Mouse (Mus musculus) cerebellum, adult 18-20 months (tissue): ENCODE measurements at regions not wholly inside any gene's neighbourhood (a gene's known extent, or its start where the extent isn't known, plus 50 kb on each side); places are given as distances from the start of the nearest gene placed in this dataset.

Experiments
- DNase-seq, 2 experiments: peaks; one replicate each; pipeline ENCODE4 v3.0.0; 2021

- no peak for DNase-seq
Observed at GRCm38 (mm10) chr7:115192992-115193761, 449.7 kb downstream of the Insc start.

- no peak for DNase-seq
Observed at GRCm38 (mm10) chr7:115204916-115205315, 461.4 kb downstream of the Insc start.

- no peak for DNase-seq
Observed at GRCm38 (mm10) chr7:115206479-115207134, 463.1 kb downstream of the Insc start.

GRCm38 (mm10) chr7:115208781-115209180 is 465.3 kb downstream of the Insc start:
- DNase-seq: no peak

GRCm38 (mm10) chr7:115210012-115210411 is 466.5 kb downstream of the Insc start:
- DNase-seq: no peak

GRCm38 (mm10) chr7:115216838-115217237 is 473.3 kb downstream of the Insc start:
- peak; percentile 66 to 74 for DNase-seq

- DNase-seq: peak in 1 of 2 experiments; percentile 5
Observed at GRCm38 (mm10) chr7:115217255-115217654, 473.8 kb downstream of the Insc start.

GRCm38 (mm10) chr7:115217712-115218111 is 474.2 kb downstream of the Insc start:
- DNase-seq: no peak

- no peak for DNase-seq
Observed at GRCm38 (mm10) chr7:115218596-115219180, 475.2 kb downstream of the Insc start.

- DNase-seq: no peak
Observed at GRCm38 (mm10) chr7:115222642-115223041, 479.1 kb downstream of the Insc start.

- no peak for DNase-seq
Observed at GRCm38 (mm10) chr7:115230525-115230924, 487.0 kb downstream of the Insc start.

GRCm38 (mm10) chr7:115233850-115234436 is 490.4 kb downstream of the Insc start:
- no peak for DNase-seq

GRCm38 (mm10) chr7:115237131-115237530 is 493.6 kb downstream of the Insc start:
- DNase-seq: no peak

- DNase-seq: no peak
Observed at GRCm38 (mm10) chr7:115251591-115252369, 508.3 kb downstream of the Insc start.

- DNase-seq: no peak
Observed at GRCm38 (mm10) chr7:115252370-115252750, 508.9 kb downstream of the Insc start.

GRCm38 (mm10) chr7:115258626-115259025 is 515.1 kb downstream of the Insc start:
- DNase-seq: no peak

GRCm38 (mm10) chr7:115263082-115263481 is 519.6 kb downstream of the Insc start:
- DNase-seq: no peak

- DNase-seq: no peak
Observed at GRCm38 (mm10) chr7:115266141-115266540, 522.6 kb downstream of the Insc start.

GRCm38 (mm10) chr7:115270803-115271202 is 527.3 kb downstream of the Insc start:
- DNase-seq: no peak

GRCm38 (mm10) chr7:115274836-115275235 is 531.3 kb downstream of the Insc start:
- no peak for DNase-seq

- DNase-seq: no peak
Observed at GRCm38 (mm10) chr7:115290801-115291417, 547.4 kb downstream of the Insc start.

GRCm38 (mm10) chr7:115294655-115295230 is 551.2 kb downstream of the Insc start:
- DNase-seq: no peak
